Mouse (Mus musculus) hindbrain, embryonic 15.5 days (tissue): Measurements from ENCODE around the gene Ralb. TPM values are rescaled to one million over a fixed set of nuclear protein-coding genes. Genes with fewer than 3 reads are reported as not detected.

Source experiments
- ATAC-seq: fragments of 200-750 bp; cut with Nextera tagmentation; 2 replicates; pipeline ENCODE4 v1.8.0; 2017; ENCODE audit warnings: low read depth, moderate number of reproducible peaks, moderate TSS enrichment; ENCODE audit not compliant: low FRiP score
- H3K27ac ChIP-seq: fragments of 300-500 bp; sonication (generic); replicated peaks from 2 replicates; pipeline ENCODE4 v1.5.1; 2015; ENCODE audit warnings: mild to moderate bottlenecking, inconsistent platforms
- H3K27me3 ChIP-seq: fragments of 300-500 bp; sonication (generic); 2 replicates; pipeline ENCODE4 v1.6.1; 2015; ENCODE audit warnings: control low read depth, inconsistent platforms
- H3K36me3 ChIP-seq: fragments of 300-500 bp; sonication (generic); 2 replicates; pipeline ENCODE4 v1.6.1; 2015; ENCODE audit warnings: control low read depth, inconsistent platforms
- H3K4me1 ChIP-seq: fragments of 300-500 bp; sonication (generic); replicated peaks from 2 replicates; pipeline ENCODE4 v1.6.1; 2015; ENCODE audit warnings: control low read depth, inconsistent platforms
- H3K4me2 ChIP-seq: fragments of 300-500 bp; sonication (generic); 2 replicates; pipeline ENCODE4 v1.6.1; 2015; ENCODE audit warnings: moderate library complexity, mild to moderate bottlenecking, inconsistent platforms
- H3K4me3 ChIP-seq: fragments of 300-500 bp; sonication (generic); 2 replicates; pipeline ENCODE4 v1.5.1; 2015; ENCODE audit warnings: mild to moderate bottlenecking, inconsistent platforms
- H3K9ac ChIP-seq: fragments of 300-500 bp; sonication (generic); 2 replicates; pipeline ENCODE4 v1.6.1; 2015; ENCODE audit warnings: inconsistent platforms
- H3K9me3 ChIP-seq: fragments of 300-500 bp; sonication (generic); 2 replicates; pipeline ENCODE4 v1.6.1; 2016; ENCODE audit warnings: control low read depth, inconsistent platforms
- WGBS: fragments of 180-500 bp; shearing (Covaris S2); methylation state at CpG from one replicate; pipeline ENCODE4 v1.1.7; 2015; 5-methylcytosine and 5-hydroxymethylcytosine counted together
- polyA plus RNA-seq: library from polyadenylated mRNA; unstranded; fragments of >200 nt; fragmentation: Nextera tagmentation; extraction: Ambion mirVana; gene quantifications from 2 replicates; pipeline ENCODE4 v1.2.1, GENCODE M21; 2015

Gene Ralb
- polyA plus RNA-seq, 1 experiment from 2014 or later, result 63.1 TPM

GRCm38 (mm10) chr1:119485825-119486224, 18.8 kb downstream of the Ralb start:
- Histone ChIP-seq H3K27me3 (no peaks in the 10 kb centered on the region), H3K4me3 (no peak overlapping the region), H3K9ac (no peak overlapping the region), H3K9me3 (no peaks in the 10 kb centered on the region), H3K36me3 (no peaks in the 10 kb centered on the region; the same call in 1 of the 2 replicates), H3K4me2 (no peak overlapping the region), H3K4me1 (peaks cover 18% of the 10 kb centered on the region), H3K27ac (no peak overlapping the region)
- WGBS, result 19% methylated on average over 2 of the region's 2 CpGs
- no peak for ATAC-seq

- Histone ChIP-seq H3K9me3 (no peaks in the 10 kb centered on the region), H3K4me1 (peaks cover 18% of the 10 kb centered on the region), H3K4me2 (no peak overlapping the region), H3K27me3 (no peaks in the 10 kb centered on the region), H3K36me3 (no peaks in the 10 kb centered on the region; the same call in 1 of the 2 replicates), H3K4me3 (no peak overlapping the region), H3K27ac (no peak overlapping the region), H3K9ac (no peak overlapping the region)
- ATAC-seq, result no peak
- 63% methylated on average over 3 of the region's 3 CpGs for WGBS
These were observed 20.1 kb downstream of the Ralb start for GRCm38 (mm10) chr1:119484457-119484856.

- no peak overlapping the region for H3K4me2 ChIP-seq
- no peak for ATAC-seq
- no peak overlapping the region for H3K4me3 ChIP-seq
- no peak overlapping the region for H3K27ac ChIP-seq
- H3K36me3 ChIP-seq, result no peaks in the 10 kb centered on the region; the same call in 1 of the 2 replicates
- no peak overlapping the region for H3K9ac ChIP-seq
- WGBS, result 56% methylated on average over 3 of the region's 3 CpGs
- no peaks in the 10 kb centered on the region for H3K27me3 ChIP-seq
- peaks cover 13% of the 10 kb centered on the region for H3K4me1 ChIP-seq
- no peaks in the 10 kb centered on the region for H3K9me3 ChIP-seq
These were observed 21.7 kb downstream of the Ralb start for GRCm38 (mm10) chr1:119482891-119483290.

- no peaks in the 10 kb centered on the region for H3K9me3 ChIP-seq
- no peaks in the 10 kb centered on the region for H3K4me1 ChIP-seq
- no peaks in the 10 kb centered on the region for H3K27me3 ChIP-seq
- H3K4me3 ChIP-seq, result no peak overlapping the region
- H3K4me2 ChIP-seq, result no peak overlapping the region
- H3K27ac ChIP-seq, result no peak overlapping the region
- no peak overlapping the region for H3K9ac ChIP-seq
- WGBS, result 96% methylated on average over 7 of the region's 7 CpGs
- no peaks in the 10 kb centered on the region; the same call in none of the 2 replicates for H3K36me3 ChIP-seq
- ATAC-seq, result no peak
These were observed 23.2 kb downstream of the Ralb start for GRCm38 (mm10) chr1:119481205-119481932.

GRCm38 (mm10) chr1:119480678-119481077, 23.9 kb downstream of the Ralb start:
- no peak overlapping the region for H3K4me2 ChIP-seq
- no peaks in the 10 kb centered on the region for H3K27me3 ChIP-seq
- H3K36me3 ChIP-seq, result no peaks in the 10 kb centered on the region; the same call in none of the 2 replicates
- no peak overlapping the region for H3K9ac ChIP-seq
- no peak for ATAC-seq
- WGBS, result 93% methylated on average over 8 of the region's 8 CpGs
- no peak overlapping the region for H3K4me3 ChIP-seq
- no peaks in the 10 kb centered on the region for H3K4me1 ChIP-seq
- no peak overlapping the region for H3K27ac ChIP-seq
- H3K9me3 ChIP-seq, result no peaks in the 10 kb centered on the region

GRCm38 (mm10) chr1:119479641-119480040, 25.0 kb downstream of the Ralb start:
- H3K9ac ChIP-seq, result no peak overlapping the region
- no peak for ATAC-seq
- no peak overlapping the region for H3K4me2 ChIP-seq
- H3K27ac ChIP-seq, result no peak overlapping the region
- no peaks in the 10 kb centered on the region for H3K27me3 ChIP-seq
- no peaks in the 10 kb centered on the region for H3K4me1 ChIP-seq
- no peak overlapping the region for H3K4me3 ChIP-seq
- no peaks in the 10 kb centered on the region for H3K9me3 ChIP-seq
- WGBS, result 92% methylated on average over 4 of the region's 4 CpGs
- no peaks in the 10 kb centered on the region; the same call in none of the 2 replicates for H3K36me3 ChIP-seq

- Histone ChIP-seq H3K27ac (no peak overlapping the region), H3K36me3 (no peaks in the 10 kb centered on the region; the same call in none of the 2 replicates), H3K27me3 (no peaks in the 10 kb centered on the region), H3K4me1 (peaks cover 2% of the 10 kb centered on the region), H3K4me3 (no peak overlapping the region), H3K9me3 (no peaks in the 10 kb centered on the region), H3K4me2 (no peak overlapping the region), H3K9ac (no peak overlapping the region)
- ATAC-seq, result no peak
- WGBS, result 87% methylated on average over 7 of the region's 7 CpGs
These were observed 27.7 kb downstream of the Ralb start for GRCm38 (mm10) chr1:119476905-119477353.

- 91% methylated on average over 7 of the region's 7 CpGs for WGBS
- Histone ChIP-seq H3K9me3 (no peaks in the 10 kb centered on the region), H3K4me2 (no peak overlapping the region), H3K9ac (no peak overlapping the region), H3K4me1 (peaks cover 6% of the 10 kb centered on the region), H3K4me3 (no peak overlapping the region), H3K27ac (no peak overlapping the region), H3K27me3 (no peaks in the 10 kb centered on the region), H3K36me3 (no peaks in the 10 kb centered on the region; the same call in 1 of the 2 replicates)
- no peak for ATAC-seq
These were observed 29.9 kb downstream of the Ralb start for GRCm38 (mm10) chr1:119474671-119475070.

GRCm38 (mm10) chr1:119472648-119473047, 31.9 kb downstream of the Ralb start:
- Histone ChIP-seq H3K27me3 (no peaks in the 10 kb centered on the region), H3K4me2 (no peak overlapping the region), H3K9ac (no peak overlapping the region), H3K9me3 (no peaks in the 10 kb centered on the region), H3K27ac (no peak overlapping the region), H3K4me3 (no peak overlapping the region), H3K36me3 (no peaks in the 10 kb centered on the region; the same call in 1 of the 2 replicates), H3K4me1 (peaks cover 6% of the 10 kb centered on the region)
- ATAC-seq, result no peak
- 48% methylated on average over 11 of the region's 11 CpGs for WGBS

- Histone ChIP-seq H3K27ac (no peak overlapping the region), H3K9ac (no peak overlapping the region), H3K4me2 (no peak overlapping the region), H3K9me3 (no peaks in the 10 kb centered on the region), H3K4me3 (no peak overlapping the region), H3K27me3 (no peaks in the 10 kb centered on the region), H3K36me3 (no peaks in the 10 kb centered on the region), H3K4me1 (peaks cover 6% of the 10 kb centered on the region)
- 52% methylated on average over 14 of the region's 14 CpGs for WGBS
- no peak for ATAC-seq
These were observed 32.7 kb downstream of the Ralb start for GRCm38 (mm10) chr1:119471793-119472396.

- no peak for ATAC-seq
- H3K36me3 ChIP-seq, result no peaks in the 10 kb centered on the region
- H3K9me3 ChIP-seq, result no peaks in the 10 kb centered on the region
- H3K4me3 ChIP-seq, result no peak overlapping the region
- H3K4me2 ChIP-seq, result no peak overlapping the region
- no peak overlapping the region for H3K9ac ChIP-seq
- H3K27me3 ChIP-seq, result no peaks in the 10 kb centered on the region
- no peaks in the 10 kb centered on the region for H3K4me1 ChIP-seq
- H3K27ac ChIP-seq, result no peak overlapping the region
- 56% methylated on average over 2 of the region's 2 CpGs for WGBS
These were observed 41.2 kb downstream of the Ralb start for GRCm38 (mm10) chr1:119463386-119463785.

GRCm38 (mm10) chr1:119460062-119460461, 44.5 kb downstream of the Ralb start:
- H3K4me1 ChIP-seq, result peaks cover 16% of the 10 kb centered on the region
- WGBS, result 62% methylated on average over 2 of the region's 2 CpGs
- no peak for ATAC-seq
- no peak overlapping the region for H3K4me3 ChIP-seq
- no peaks in the 10 kb centered on the region for H3K27me3 ChIP-seq
- no peaks in the 10 kb centered on the region for H3K9me3 ChIP-seq
- H3K36me3 ChIP-seq, result no peaks in the 10 kb centered on the region
- no peak overlapping the region for H3K9ac ChIP-seq
- no peak overlapping the region for H3K27ac ChIP-seq
- H3K4me2 ChIP-seq, result no peak overlapping the region
